Mouse (Mus musculus) testis, adult 2 months (tissue): Measurements from ENCODE around the gene Lgr6. TPM values are rescaled to one million over a fixed set of nuclear protein-coding genes. Genes with fewer than 3 reads are reported as not detected.

Experiments
- H3K27ac ChIP-seq: fragments of 200-500 bp; 2 replicates; pipeline ENCODE4 v1.5.1; 2012; ENCODE audit warnings: low read depth, low read length; ENCODE audit not compliant: control insufficient read depth, insufficient read depth
- H3K27me3 ChIP-seq: fragments of 200-500 bp; 2 replicates; pipeline ENCODE4 v1.6.1; 2012; ENCODE audit warnings: mild to moderate bottlenecking, low read length, moderate library complexity; ENCODE audit not compliant: control insufficient read depth, insufficient read depth
- H3K36me3 ChIP-seq: fragments of 200-500 bp; 2 replicates; pipeline ENCODE4 v1.6.1; 2012; ENCODE audit warnings: mild to moderate bottlenecking, low read length; ENCODE audit not compliant: control insufficient read depth, insufficient read depth
- H3K4me1 ChIP-seq: fragments of 200-500 bp; 2 replicates; pipeline ENCODE4 v1.6.1; 2012; ENCODE audit warnings: low read length; ENCODE audit not compliant: control insufficient read depth, insufficient read depth
- H3K4me3 ChIP-seq: fragments of 200-500 bp; 2 replicates; pipeline ENCODE4 v1.5.1; 2012; ENCODE audit warnings: low read depth, mild to moderate bottlenecking, low read length, moderate library complexity, mixed read lengths; ENCODE audit not compliant: control insufficient read depth
- CTCF ChIP-seq: fragments of 200-500 bp; IDR thresholded peaks from 2 replicates; pipeline ENCODE4 v1.5.1; 2012; ENCODE audit warnings: low read depth, mild to moderate bottlenecking, inconsistent platforms, low read length, moderate library complexity; ENCODE audit not compliant: control insufficient read depth, insufficient read depth, insufficient replicate concordance
- POLR2A ChIP-seq: fragments of 200-500 bp; IDR thresholded peaks from 2 replicates; pipeline ENCODE4 v1.6.1; 2012; ENCODE audit warnings: low read depth, mild to moderate bottlenecking, inconsistent platforms, low read length, moderate library complexity; ENCODE audit not compliant: control insufficient read depth
- polyA plus RNA-seq: library from polyadenylated mRNA; depleted of rRNA; stranded (reverse); fragments of >200 nt; gene quantifications from 2 replicates; pipeline ENCODE4 v1.2.3, GENCODE M21; 2012

Lgr6 gene
- polyA plus RNA-seq, 1 experiment = 3.0 TPM

DNA sequence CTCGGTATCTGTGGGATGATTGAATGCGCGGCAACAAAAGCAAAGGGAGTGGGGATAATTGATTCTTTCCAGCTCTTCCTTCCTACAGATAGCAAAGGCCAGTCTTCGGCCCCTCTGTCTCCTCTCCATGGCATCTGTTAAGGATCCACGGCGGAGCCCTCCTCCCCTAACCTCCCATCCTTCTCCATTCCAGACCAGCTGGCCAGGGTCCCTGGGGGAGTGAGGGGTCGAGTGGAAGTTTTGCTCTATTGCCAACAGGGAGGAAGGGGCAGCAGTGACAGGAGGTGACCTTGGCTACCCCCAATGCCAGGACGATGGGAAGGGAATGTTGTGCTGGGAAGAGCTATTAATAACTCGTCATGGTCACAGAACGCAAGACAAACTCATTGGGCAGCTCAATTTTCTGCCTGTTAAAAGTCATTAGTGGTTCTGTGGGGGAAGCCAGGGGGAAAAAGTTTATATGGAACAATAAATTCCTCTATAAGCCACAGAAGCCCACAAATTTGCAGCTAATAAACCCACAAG is 90.1 kb downstream of the Lgr6 start:
- no peak overlapping the region for H3K27ac ChIP-seq
- no peaks in the 10 kb centered on the region; the same call in 1 of the 2 replicates for H3K4me1 ChIP-seq
- no peak overlapping the region for H3K4me3 ChIP-seq
- TF ChIP-seq CTCF (no peak), POLR2A (no peak)
- no peaks in the 10 kb centered on the region for H3K27me3 ChIP-seq
- no peaks in the 10 kb centered on the region for H3K36me3 ChIP-seq

- TF ChIP-seq CTCF (no peak), POLR2A (no peak)
Measured at GRCm38 (mm10) chr1:135012472-135012871, 92.6 kb downstream of the Lgr6 start.

DNA sequence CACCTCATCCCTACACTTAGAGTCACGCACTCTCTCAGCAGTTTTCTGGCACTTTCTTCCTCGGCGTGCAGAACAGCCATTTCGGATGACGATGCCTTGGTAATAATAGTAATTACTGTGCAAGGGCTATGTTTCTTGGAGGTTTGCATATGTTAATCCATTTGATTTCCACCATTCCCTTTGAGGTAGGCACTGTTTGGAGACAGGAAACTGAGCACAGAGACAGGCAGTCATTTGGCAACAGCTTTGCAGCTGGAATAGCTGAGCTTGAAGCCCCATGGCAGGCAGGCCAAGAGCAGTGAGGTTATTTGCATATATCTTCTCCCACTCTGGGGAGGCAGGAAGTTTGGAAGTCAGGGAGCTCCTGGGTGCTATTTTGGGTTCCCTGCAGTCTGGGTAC is 93.2 kb downstream of the Lgr6 start:
- Histone ChIP-seq H3K4me1 (no peaks in the 10 kb centered on the region), H3K4me3 (no peak overlapping the region), H3K27ac (no peak overlapping the region), H3K36me3 (no peaks in the 10 kb centered on the region), H3K27me3 (no peaks in the 10 kb centered on the region)
- no peak for TF ChIP-seq POLR2A
- TF ChIP-seq CTCF = no peak

More at GRCm38 (mm10) chr1:135012472-135012871, 92.6 kb downstream of the Lgr6 start:
- Histone ChIP-seq H3K4me1 (no peaks in the 10 kb centered on the region), H3K4me3 (no peak overlapping the region), H3K27me3 (no peaks in the 10 kb centered on the region), H3K27ac (no peak overlapping the region), H3K36me3 (no peaks in the 10 kb centered on the region)

- no peak for TF ChIP-seq CTCF
- no peak for TF ChIP-seq POLR2A
- Histone ChIP-seq H3K27me3 (no peaks in the 10 kb centered on the region), H3K27ac (no peak overlapping the region), H3K4me1 (no peaks in the 10 kb centered on the region), H3K4me3 (no peak overlapping the region), H3K36me3 (no peaks in the 10 kb centered on the region)
Measured at GRCm38 (mm10) chr1:135009833-135010232, 95.2 kb downstream of the Lgr6 start.

GRCm38 (mm10) chr1:135005696-135006095 is 99.4 kb downstream of the Lgr6 start:
- H3K4me3 ChIP-seq = no peak overlapping the region
- H3K36me3 ChIP-seq = no peaks in the 10 kb centered on the region
- no peaks in the 10 kb centered on the region for H3K27me3 ChIP-seq
- H3K27ac ChIP-seq = no peak overlapping the region; the same call in 1 of the 2 replicates
- TF ChIP-seq POLR2A (no peak), CTCF (no peak)
- H3K4me1 ChIP-seq = no peaks in the 10 kb centered on the region

DNA sequence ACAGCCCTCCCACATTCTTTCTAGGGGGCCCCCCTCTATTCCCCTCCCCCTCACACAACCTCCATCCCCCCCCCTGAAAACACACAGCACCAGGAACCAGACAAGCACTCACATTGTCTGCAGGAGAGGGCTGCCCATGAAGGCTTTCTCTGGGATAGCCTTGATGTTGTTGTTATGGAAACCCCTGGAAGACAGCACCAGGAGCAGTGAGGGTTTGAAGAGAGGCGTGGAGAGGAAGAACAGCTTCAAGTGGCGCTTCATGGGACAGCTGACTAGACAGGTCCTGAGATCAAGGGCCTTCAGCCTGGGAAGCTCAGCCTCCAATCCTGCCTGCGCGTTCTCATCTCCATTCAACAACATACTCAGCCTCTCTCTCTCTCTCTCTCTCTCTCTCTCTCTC is 101.7 kb downstream of the Lgr6 start:
- no peak overlapping the region for H3K4me3 ChIP-seq
- no peaks in the 10 kb centered on the region for H3K27me3 ChIP-seq
- H3K27ac ChIP-seq = no peak overlapping the region
- no peaks in the 10 kb centered on the region for H3K4me1 ChIP-seq
- TF ChIP-seq POLR2A = no peak
- TF ChIP-seq CTCF = no peak
- no peaks in the 10 kb centered on the region for H3K36me3 ChIP-seq

DNA sequence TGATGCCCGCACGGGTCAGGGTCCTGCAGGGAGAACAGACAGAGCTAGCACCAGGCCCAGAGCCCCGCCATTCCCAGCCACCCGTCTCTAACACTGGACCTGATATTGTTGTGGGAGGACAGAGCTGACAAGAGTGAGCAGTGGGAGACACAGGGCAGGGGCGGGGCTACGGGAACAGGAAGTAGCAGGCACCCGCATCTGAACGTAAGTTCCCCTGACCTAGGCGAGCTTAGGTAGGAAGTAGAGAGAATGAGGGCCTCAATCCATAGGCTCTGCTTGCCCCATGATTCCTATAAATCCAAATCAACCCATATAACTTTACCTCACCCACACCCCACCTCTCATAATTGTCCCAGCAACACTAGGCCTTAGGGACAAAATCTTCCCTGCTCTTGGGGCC is 104.5 kb downstream of the Lgr6 start:
- no peaks in the 10 kb centered on the region for H3K36me3 ChIP-seq
- H3K27ac ChIP-seq = no peak overlapping the region
- no peaks in the 10 kb centered on the region for H3K27me3 ChIP-seq
- no peak for TF ChIP-seq POLR2A
- H3K4me3 ChIP-seq = no peak overlapping the region
- no peaks in the 10 kb centered on the region for H3K4me1 ChIP-seq

DNA sequence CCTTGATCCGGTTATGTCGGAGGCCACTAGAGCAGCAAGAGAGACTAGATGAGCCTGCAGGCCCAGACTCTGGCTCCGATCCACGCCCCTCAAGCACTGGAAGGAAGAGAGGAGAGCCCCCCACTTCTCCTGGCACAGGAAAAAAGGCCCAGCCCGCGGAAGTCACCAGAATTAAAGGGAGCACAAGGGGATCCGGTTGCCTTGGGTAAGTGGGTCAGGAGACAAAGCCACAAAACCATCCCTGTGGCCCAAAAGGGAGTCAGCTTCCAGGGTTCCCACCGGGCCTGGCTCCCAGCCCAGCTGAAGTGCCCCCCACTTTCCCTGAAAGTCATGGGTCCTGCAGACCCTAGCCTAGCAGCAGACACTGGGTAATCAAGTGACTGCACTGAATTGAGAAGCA is 106.8 kb downstream of the Lgr6 start:
- TF ChIP-seq POLR2A (no peak), CTCF (no peak)

More for the DNA sequence above, 106.8 kb downstream of the Lgr6 start:
- Histone ChIP-seq H3K27ac (no peak overlapping the region), H3K36me3 (no peaks in the 10 kb centered on the region), H3K4me1 (no peaks in the 10 kb centered on the region), H3K4me3 (no peak overlapping the region), H3K27me3 (no peaks in the 10 kb centered on the region)
